Mouse (Mus musculus) cerebellum, adult 2 months (tissue): Measurements from ENCODE around the gene Dhx38. TPM values are rescaled to one million over a fixed set of nuclear protein-coding genes. Genes with fewer than 3 reads are reported as not detected.

Experiments
- DNase-seq, 2 experiments: peaks; one replicate each; pipeline ENCODE4 v3.0.0; 2021
- H3K27ac ChIP-seq: fragments of 200-500 bp; 2 replicates; pipeline ENCODE4 v1.5.1; 2012; ENCODE audit warnings: low read length, control low read depth, inconsistent platforms; ENCODE audit not compliant: insufficient read depth
- H3K27me3 ChIP-seq: fragments of 200-500 bp; 2 replicates; pipeline ENCODE4 v1.6.1; 2012; ENCODE audit warnings: inconsistent platforms, mild to moderate bottlenecking, low read length, moderate library complexity; ENCODE audit not compliant: control insufficient read depth, insufficient read depth
- H3K4me1 ChIP-seq: fragments of 200-500 bp; 2 replicates; pipeline ENCODE4 v1.6.1; 2011; ENCODE audit warnings: low read length; ENCODE audit not compliant: control insufficient read depth, insufficient read depth
- H3K4me3 ChIP-seq: fragments of 200-500 bp; replicated peaks from 2 replicates; pipeline ENCODE3; 2011; ENCODE audit warnings: mild to moderate bottlenecking, low read depth, low read length, control low read depth; ENCODE audit not compliant: insufficient read depth
- CTCF ChIP-seq: fragments of 200-500 bp; IDR thresholded peaks from 2 replicates; pipeline ENCODE4 v1.5.1; 2011; ENCODE audit warnings: low read depth, mild to moderate bottlenecking, control low read depth, low read length, moderate library complexity, borderline replicate concordance; ENCODE audit not compliant: insufficient read depth
- POLR2A ChIP-seq: fragments of 200-500 bp; IDR thresholded peaks from 2 replicates; pipeline ENCODE4 v1.6.1; 2011; ENCODE audit warnings: low read length, control low read depth, borderline replicate concordance; ENCODE audit not compliant: insufficient read depth
- WGBS: fragments of 180-500 bp; shearing (Covaris S2); methylation state at CpG from one replicate; pipeline ENCODE4 v1.1.7; 2018; 5-methylcytosine and 5-hydroxymethylcytosine counted together
- polyA plus RNA-seq: library from polyadenylated mRNA; depleted of rRNA; stranded (reverse); fragments of >200 nt; gene quantifications from 2 replicates; pipeline ENCODE4 v1.2.3, GENCODE M21; 2012

Gene Dhx38
- polyA plus RNA-seq, 1 experiment, result 23.8 TPM

- 77% methylated on average over 6 of the region's 6 CpGs for WGBS
- TF ChIP-seq POLR2A (no peak), CTCF (no peak)
- no peak overlapping the region for H3K4me3 ChIP-seq
- H3K27me3 ChIP-seq, result no peaks in the 10 kb centered on the region
- no peak overlapping the region for H3K27ac ChIP-seq
- H3K4me1 ChIP-seq, result no peaks in the 10 kb centered on the region
- DNase-seq, result no peak
Observed at GRCm38 (mm10) chr8:109593117-109593788, 27.6 kb upstream of the Dhx38 start.

- DNase-seq, result no peak
- Histone ChIP-seq H3K27me3 (no peaks in the 10 kb centered on the region), H3K27ac (no peak overlapping the region), H3K4me3 (no peak overlapping the region), H3K4me1 (no peaks in the 10 kb centered on the region)
- 20% methylated on average over 5 of the region's 5 CpGs for WGBS
- TF ChIP-seq POLR2A (no peak), CTCF (no peak)
Observed at GRCm38 (mm10) chr8:109592164-109592563, 26.5 kb upstream of the Dhx38 start.

GRCm38 (mm10) chr8:109591367-109591766, 25.7 kb upstream of the Dhx38 start:
- TF ChIP-seq CTCF, result no peak
- no peak for TF ChIP-seq POLR2A
- Histone ChIP-seq H3K4me1 (no peaks in the 10 kb centered on the region), H3K4me3 (no peak overlapping the region), H3K27me3 (no peaks in the 10 kb centered on the region), H3K27ac (no peak overlapping the region)
- no peak for DNase-seq
- WGBS, result 78% methylated on average over 3 of the region's 3 CpGs

GRCm38 (mm10) chr8:109590901-109591300, 25.2 kb upstream of the Dhx38 start:
- no peak for TF ChIP-seq POLR2A
- no peak for TF ChIP-seq CTCF

GRCm38 (mm10) chr8:109586972-109587504, 21.4 kb upstream of the Dhx38 start:
- TF ChIP-seq POLR2A (no peak), CTCF (no peak)
- Histone ChIP-seq H3K4me1 (no peaks in the 10 kb centered on the region), H3K27me3 (no peaks in the 10 kb centered on the region), H3K27ac (no peak overlapping the region), H3K4me3 (no peak overlapping the region)
- 63% methylated on average over 7 of the region's 7 CpGs for WGBS
- no peak for DNase-seq

More at GRCm38 (mm10) chr8:109590901-109591300, 25.2 kb upstream of the Dhx38 start:
- Histone ChIP-seq H3K4me1 (no peaks in the 10 kb centered on the region), H3K27me3 (no peaks in the 10 kb centered on the region), H3K4me3 (no peak overlapping the region), H3K27ac (no peak overlapping the region)
- no peak for DNase-seq
- WGBS, result 87% methylated on average over 9 of the region's 9 CpGs

- TF ChIP-seq CTCF (no peak), POLR2A (no peak)
- Histone ChIP-seq H3K27ac (no peak overlapping the region), H3K27me3 (no peaks in the 10 kb centered on the region), H3K4me3 (no peak overlapping the region), H3K4me1 (no peaks in the 10 kb centered on the region)
- DNase-seq, result no peak
Observed at GRCm38 (mm10) chr8:109585652-109586051, 20.0 kb upstream of the Dhx38 start.

GRCm38 (mm10) chr8:109584830-109585229, 19.2 kb upstream of the Dhx38 start:
- TF ChIP-seq CTCF (no peak), POLR2A (no peak)
- Histone ChIP-seq H3K27ac (no peak overlapping the region), H3K4me3 (no peak overlapping the region), H3K27me3 (no peaks in the 10 kb centered on the region), H3K4me1 (no peaks in the 10 kb centered on the region)
- WGBS, result 84% methylated on average over 3 of the region's 3 CpGs
- DNase-seq, result no peak

- 78% methylated on average over 4 of the region's 4 CpGs for WGBS
- Histone ChIP-seq H3K4me1 (no peaks in the 10 kb centered on the region), H3K4me3 (no peak overlapping the region), H3K27ac (no peak overlapping the region), H3K27me3 (no peaks in the 10 kb centered on the region)
- DNase-seq, result no peak
- no peak for TF ChIP-seq POLR2A
- TF ChIP-seq CTCF, result no peak
Observed at GRCm38 (mm10) chr8:109584293-109584692, 18.6 kb upstream of the Dhx38 start.
